Comparison of ENCODE assay signal across 28 mouse cellular contexts in genomic region chr4:39967938-39968337, GRCm38 (mm10).
"Had no signal": no experiment of that assay in that cellular context is flagged by ENCODE, and none has a peak within 500 bp of the region (broad histone marks: within the 10 kb centered on the region; RNA-seq: fewer than 3 reads in every experiment).

No protein-coding gene starts in this region.

- H3K4me3 ChIP-seq: embryonic facial prominence, embryonic 10.5 days; embryonic facial prominence, embryonic 12.5 days; embryonic facial prominence, embryonic 13.5 days; embryonic facial prominence, embryonic 15.5 days; erythroblast, embryonic 14.5 days; forebrain, embryonic 10.5 days; forebrain, embryonic 12.5 days; forebrain, embryonic 13.5 days; forebrain, embryonic 15.5 days; gastrocnemius, adult 2 months; heart, adult 2 months had no signal

- H3K27me3 ChIP-seq: embryonic facial prominence, embryonic 12.5 days; embryonic facial prominence, embryonic 13.5 days; embryonic facial prominence, embryonic 15.5 days; forebrain, embryonic 12.5 days; forebrain, embryonic 13.5 days; forebrain, embryonic 15.5 days had no signal

- H3K9ac ChIP-seq: embryonic facial prominence, embryonic 12.5 days; embryonic facial prominence, embryonic 13.5 days; embryonic facial prominence, embryonic 15.5 days; forebrain, embryonic 12.5 days; forebrain, embryonic 13.5 days; forebrain, embryonic 15.5 days; forebrain, postnatal 0 days had no signal

- H3K27ac ChIP-seq: embryonic facial prominence, embryonic 10.5 days; embryonic facial prominence, embryonic 12.5 days; embryonic facial prominence, embryonic 13.5 days; embryonic facial prominence, embryonic 15.5 days; forebrain, embryonic 10.5 days; forebrain, embryonic 12.5 days; forebrain, embryonic 13.5 days; forebrain, embryonic 15.5 days; gastrocnemius, adult 2 months; heart, adult 2 months had no signal

- H3K4me2 ChIP-seq: embryonic facial prominence, embryonic 12.5 days; embryonic facial prominence, embryonic 13.5 days; embryonic facial prominence, embryonic 15.5 days; forebrain, embryonic 12.5 days; forebrain, embryonic 13.5 days; forebrain, embryonic 15.5 days had no signal

- DNase-seq: cerebellum, adult 8-10 months; cerebellum, adult 9-10 months; cerebellum, adult 9-11 months; cerebellum, postnatal 10 days; cerebellum, postnatal 14 days; cerebellum, postnatal 25 days; cerebellum, postnatal 36 days; embryo, embryonic 11 days; forebrain, postnatal 0 days; gastrocnemius, adult 2 months; gastrocnemius, postnatal 10 days; gastrocnemius, postnatal 14 days; gastrocnemius, postnatal 25 days; gastrocnemius, postnatal 36 days; heart, adult 11 months; heart, adult 18-20 months; heart, adult 2 months had no signal

- ATAC-seq: forebrain, embryonic 13.5 days; forebrain, embryonic 14.5 days; forebrain, embryonic 15.5 days; forebrain, embryonic 16.5 days; forebrain, postnatal 0 days had no signal

- H3K4me1 ChIP-seq: embryonic facial prominence, embryonic 10.5 days; embryonic facial prominence, embryonic 12.5 days; embryonic facial prominence, embryonic 13.5 days; embryonic facial prominence, embryonic 15.5 days; forebrain, embryonic 10.5 days; forebrain, embryonic 12.5 days; forebrain, embryonic 13.5 days; forebrain, embryonic 15.5 days had no signal

- H3K36me3 ChIP-seq: embryonic facial prominence, embryonic 10.5 days; embryonic facial prominence, embryonic 12.5 days; embryonic facial prominence, embryonic 13.5 days; embryonic facial prominence, embryonic 15.5 days; forebrain, embryonic 10.5 days; forebrain, embryonic 12.5 days; forebrain, embryonic 15.5 days had no signal

- H3K9me3 ChIP-seq: embryonic facial prominence, embryonic 10.5 days; embryonic facial prominence, embryonic 12.5 days; embryonic facial prominence, embryonic 13.5 days; embryonic facial prominence, embryonic 15.5 days; forebrain, embryonic 10.5 days; forebrain, embryonic 12.5 days; forebrain, embryonic 13.5 days; forebrain, embryonic 15.5 days had no signal
